Mouse (Mus musculus): ENCODE measurements around the gene Gm27027. TPM values are rescaled to one million over a fixed set of nuclear protein-coding genes. Genes with fewer than 3 reads are reported as not detected.
A peak's percentile ranks its signal among the peaks of the same experiment; 100 is the strongest.

Gene Gm27027
- polyA plus RNA-seq, 1 experiment from 2014 or later, result not detected

DNA sequence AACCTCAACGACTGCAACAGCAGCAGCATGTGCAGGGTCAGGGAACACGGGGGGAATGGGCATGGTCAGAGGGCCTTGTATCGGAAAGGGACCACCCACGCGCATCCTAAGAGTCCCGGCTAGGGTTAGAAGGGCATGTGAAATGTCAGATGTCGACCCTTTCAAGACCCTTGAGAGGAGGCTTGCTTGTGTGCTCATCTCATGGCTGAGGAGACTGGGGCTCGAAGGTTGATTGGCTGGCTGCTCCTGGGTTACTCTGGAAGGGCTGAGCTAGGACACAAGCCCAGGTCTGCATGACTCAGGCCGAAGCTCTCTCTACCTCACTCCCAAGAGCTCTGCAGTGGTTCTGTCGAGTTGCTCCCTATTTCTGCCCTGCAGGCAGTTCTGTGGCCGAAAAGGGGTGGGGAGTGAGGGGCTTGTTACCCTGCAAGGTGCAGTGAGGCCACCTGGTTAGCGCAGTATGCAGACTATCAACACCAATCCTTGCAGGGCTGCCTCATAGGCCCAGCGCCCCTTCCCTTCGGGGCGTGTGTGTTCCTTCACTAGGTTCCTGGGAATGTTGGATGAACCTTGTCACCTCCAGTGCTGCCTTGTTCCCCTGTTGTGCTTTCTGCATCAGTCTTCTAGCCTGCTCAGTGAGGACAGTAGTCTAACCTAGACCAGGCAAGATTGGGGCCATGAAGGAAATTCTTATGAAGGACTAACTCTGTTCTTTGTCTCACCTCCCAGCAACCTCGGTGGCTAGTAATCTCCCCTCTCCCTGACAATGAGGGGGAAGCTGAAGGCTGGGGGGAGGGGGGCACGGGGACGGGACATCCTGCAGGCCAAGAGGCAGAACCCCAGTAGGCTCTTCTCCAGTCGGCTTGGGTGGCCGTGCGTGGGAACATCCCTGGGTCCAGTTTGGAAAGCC, 20.4 kb downstream of the Gm27027 start:
- Histone ChIP-seq H3K4me3 (peak overlapping the region; percentile 50), H3K9ac (peak overlapping the region; percentile 51), H3K27ac (peak overlapping the region; percentile 32; the same call in 1 of the 2 replicates), H3K36me3 (peaks cover 15% of the 10 kb centered on the region), H3K9me3 (replicated peaks) (no peaks in the 10 kb centered on the region), H3K4me1 (replicated peaks) (peaks cover 17% of the 10 kb centered on the region), H3K27me3 (peaks cover 16% of the 10 kb centered on the region), H3K4me2 (peak overlapping the region; percentile 87)
- WGBS, result 26% methylated on average over 21 of the region's 21 CpGs
- ATAC-seq (replicated peaks; ENCODE audit: insufficient number of reproducible peaks, insufficient read depth, low FRiP score, low read depth), result peak; percentile 5; the same call in 1 of the 2 replicates

- peaks cover 8% of the 10 kb centered on the region; the same call in 1 of the 2 replicates for H3K36me3 ChIP-seq
- H3K27me3 ChIP-seq, result peaks cover 16% of the 10 kb centered on the region
- no peak overlapping the region for H3K27ac ChIP-seq
- no peak overlapping the region for H3K9ac ChIP-seq
- H3K4me1 ChIP-seq (replicated peaks), result peaks cover 17% of the 10 kb centered on the region
- no peak overlapping the region for H3K4me2 ChIP-seq
- WGBS, result 54% methylated on average over 7 of the region's 7 CpGs
- no peak overlapping the region for H3K4me3 ChIP-seq
- no peak for ATAC-seq (replicated peaks; ENCODE audit: insufficient number of reproducible peaks, insufficient read depth, low FRiP score, low read depth)
- no peaks in the 10 kb centered on the region for H3K9me3 ChIP-seq (replicated peaks)
Measured at GRCm38 (mm10) chr2:93975041-93975440, 21.1 kb downstream of the Gm27027 start.

DNA sequence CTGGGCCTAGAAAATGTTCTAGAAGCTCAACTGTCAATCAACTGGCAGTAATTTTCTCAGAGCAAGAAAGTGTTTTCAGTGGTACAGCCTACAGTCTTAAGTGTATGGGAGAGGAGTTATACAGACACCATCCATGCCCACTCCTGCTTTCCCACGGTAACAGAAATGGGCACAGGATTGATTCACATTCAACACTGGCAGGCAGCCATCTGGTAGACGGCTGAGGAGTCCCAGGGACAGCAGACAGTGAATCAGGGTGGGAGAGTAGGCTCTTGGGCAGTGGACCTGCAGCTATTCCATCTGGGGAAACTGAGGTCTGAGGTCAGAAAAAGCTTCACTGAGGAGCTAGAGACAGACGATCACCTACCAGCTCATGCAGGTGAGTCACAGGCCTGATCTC, 24.5 kb downstream of the Gm27027 start:
- Histone ChIP-seq H3K4me1 (replicated peaks) (peaks cover 11% of the 10 kb centered on the region), H3K27me3 (peaks cover 16% of the 10 kb centered on the region), H3K36me3 (no peaks in the 10 kb centered on the region), H3K4me2 (no peak overlapping the region), H3K27ac (no peak overlapping the region), H3K9ac (no peak overlapping the region), H3K4me3 (no peak overlapping the region), H3K9me3 (replicated peaks) (no peaks in the 10 kb centered on the region)
- ATAC-seq (replicated peaks; ENCODE audit: insufficient number of reproducible peaks, insufficient read depth, low FRiP score, low read depth), result no peak
- 63% methylated on average over 3 of the region's 3 CpGs for WGBS

GRCm38 (mm10) chr2:93964494-93965160, 31.5 kb downstream of the Gm27027 start:
- H3K36me3 ChIP-seq, result no peaks in the 10 kb centered on the region
- H3K9ac ChIP-seq, result no peak overlapping the region
- 54% methylated on average over 7 of the region's 7 CpGs for WGBS
- no peaks in the 10 kb centered on the region for H3K4me1 ChIP-seq (replicated peaks)
- H3K9me3 ChIP-seq (replicated peaks), result no peaks in the 10 kb centered on the region
- no peak overlapping the region for H3K4me2 ChIP-seq
- ATAC-seq (replicated peaks; ENCODE audit: insufficient number of reproducible peaks, insufficient read depth, low FRiP score, low read depth), result no peak
- H3K27me3 ChIP-seq, result no peaks in the 10 kb centered on the region; the same call in none of the 2 replicates
- no peak overlapping the region for H3K27ac ChIP-seq
- no peak overlapping the region for H3K4me3 ChIP-seq

GRCm38 (mm10) chr2:93963802-93964201, 32.4 kb downstream of the Gm27027 start:
- peaks cover 4% of the 10 kb centered on the region for H3K27me3 ChIP-seq
- H3K9me3 ChIP-seq (replicated peaks), result no peaks in the 10 kb centered on the region
- no peak for ATAC-seq (replicated peaks; ENCODE audit: insufficient number of reproducible peaks, insufficient read depth, low FRiP score, low read depth)
- H3K4me3 ChIP-seq, result no peak overlapping the region
- H3K4me1 ChIP-seq (replicated peaks), result no peaks in the 10 kb centered on the region
- no peak overlapping the region for H3K9ac ChIP-seq
- WGBS, result 83% methylated on average over 1 of the region's 1 CpGs
- H3K4me2 ChIP-seq, result no peak overlapping the region
- H3K27ac ChIP-seq, result no peak overlapping the region
- H3K36me3 ChIP-seq, result no peaks in the 10 kb centered on the region

- peaks cover 19% of the 10 kb centered on the region for H3K27me3 ChIP-seq
- 53% methylated on average over 8 of the region's 8 CpGs for WGBS
- no peaks in the 10 kb centered on the region for H3K36me3 ChIP-seq
- no peak overlapping the region for H3K4me2 ChIP-seq
- no peak overlapping the region for H3K27ac ChIP-seq
- no peak overlapping the region for H3K4me3 ChIP-seq
- no peak for ATAC-seq (replicated peaks; ENCODE audit: insufficient number of reproducible peaks, insufficient read depth, low FRiP score, low read depth)
- H3K9ac ChIP-seq, result no peak overlapping the region
- H3K4me1 ChIP-seq (replicated peaks), result peaks cover 4% of the 10 kb centered on the region; the same call in 1 of the 2 replicates
- no peaks in the 10 kb centered on the region for H3K9me3 ChIP-seq (replicated peaks)
Measured at GRCm38 (mm10) chr2:93961716-93962115, 34.4 kb downstream of the Gm27027 start.

DNA sequence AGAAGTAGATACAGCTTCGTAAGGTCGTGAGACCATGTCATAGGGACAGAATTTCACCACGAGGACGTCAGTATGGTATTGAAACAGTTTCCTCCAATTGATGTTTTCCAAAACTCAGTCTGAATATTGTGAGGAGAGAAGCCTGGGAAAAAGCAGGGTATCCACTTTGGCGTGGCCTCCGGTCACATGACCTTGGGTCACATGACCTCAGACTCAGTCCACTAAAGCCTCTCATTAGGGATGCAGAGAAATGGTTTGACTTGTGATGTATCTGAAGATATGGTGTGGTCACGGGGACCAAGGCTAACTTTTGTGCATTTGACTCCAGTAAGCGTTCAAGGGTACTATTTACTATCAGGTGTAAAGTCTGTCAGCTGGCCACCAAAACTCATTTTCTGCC, 36.8 kb downstream of the Gm27027 start:
- Histone ChIP-seq H3K36me3 (no peaks in the 10 kb centered on the region), H3K27me3 (peaks cover 30% of the 10 kb centered on the region), H3K9ac (no peak overlapping the region), H3K4me3 (no peak overlapping the region), H3K27ac (no peak overlapping the region), H3K4me2 (no peak overlapping the region), H3K9me3 (replicated peaks) (no peaks in the 10 kb centered on the region), H3K4me1 (replicated peaks) (peaks cover 24% of the 10 kb centered on the region)
- WGBS, result 72% methylated on average over 8 of the region's 8 CpGs
- ATAC-seq (replicated peaks; ENCODE audit: insufficient number of reproducible peaks, insufficient read depth, low FRiP score, low read depth), result no peak

GRCm38 (mm10) chr2:93958216-93958615, 37.9 kb downstream of the Gm27027 start:
- Histone ChIP-seq H3K27me3 (peaks cover 41% of the 10 kb centered on the region), H3K4me3 (no peak overlapping the region), H3K36me3 (no peaks in the 10 kb centered on the region), H3K4me2 (no peak overlapping the region), H3K9me3 (replicated peaks) (no peaks in the 10 kb centered on the region), H3K27ac (no peak overlapping the region), H3K4me1 (replicated peaks) (peaks cover 28% of the 10 kb centered on the region), H3K9ac (no peak overlapping the region)
- ATAC-seq (replicated peaks; ENCODE audit: insufficient number of reproducible peaks, insufficient read depth, low FRiP score, low read depth), result no peak
- WGBS, result 67% methylated on average over 3 of the region's 3 CpGs

GRCm38 (mm10) chr2:93957785-93958175, 38.4 kb downstream of the Gm27027 start:
- Histone ChIP-seq H3K4me3 (no peak overlapping the region), H3K4me2 (no peak overlapping the region; the same call in 1 of the 2 replicates), H3K27me3 (peaks cover 44% of the 10 kb centered on the region), H3K9me3 (replicated peaks) (no peaks in the 10 kb centered on the region), H3K9ac (no peak overlapping the region), H3K27ac (no peak overlapping the region), H3K36me3 (no peaks in the 10 kb centered on the region), H3K4me1 (replicated peaks) (peaks cover 28% of the 10 kb centered on the region)
- WGBS, result 62% methylated on average over 8 of the region's 8 CpGs
- ATAC-seq (replicated peaks; ENCODE audit: insufficient number of reproducible peaks, insufficient read depth, low FRiP score, low read depth), result no peak

DNA sequence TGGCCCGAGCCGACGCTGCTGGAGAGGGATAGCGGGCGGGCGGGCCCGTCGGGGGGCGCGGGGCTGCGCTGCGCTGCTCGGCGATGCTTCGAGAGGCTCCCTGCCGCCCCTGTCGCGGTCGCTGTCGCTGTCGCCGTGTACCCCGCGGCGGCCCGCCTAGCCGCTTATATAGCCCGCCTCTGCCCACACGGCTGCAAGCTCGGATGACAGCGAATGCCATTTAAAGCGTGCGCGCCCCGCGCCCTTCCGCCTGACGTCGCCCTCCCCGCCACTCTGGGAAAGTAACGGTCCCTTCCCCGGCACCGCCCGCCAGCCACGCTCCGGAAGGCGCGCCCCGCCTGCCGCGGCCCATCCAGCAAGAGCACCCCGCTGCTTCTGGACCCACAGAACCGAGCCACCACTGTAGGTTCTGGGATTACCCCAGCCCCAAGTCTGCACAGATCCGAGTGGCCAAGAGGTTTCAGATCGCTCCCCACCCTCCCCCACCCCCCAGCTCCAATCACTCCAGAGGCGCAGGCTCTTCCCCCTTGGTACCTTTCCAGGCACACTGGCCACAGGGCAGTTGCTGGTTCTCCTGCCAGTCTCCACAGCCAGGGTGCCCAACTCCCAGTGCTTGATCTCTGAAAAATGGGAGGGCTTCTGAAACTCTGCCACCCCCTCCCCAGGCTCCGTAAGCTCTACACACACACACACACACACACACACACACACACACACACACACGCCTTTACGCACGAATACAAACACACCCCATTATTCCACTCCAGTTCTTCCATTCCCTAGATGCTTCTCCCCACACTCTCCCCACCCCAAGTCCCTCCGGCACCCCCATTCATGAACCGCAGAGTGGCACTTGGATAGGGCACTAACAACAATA, 39.0 kb downstream of the Gm27027 start, which contains the start of gene Gm13889:
Gene Gm13889 (minus strand): TSS at position 294 of the 877 bp plus-strand sequence.
- Histone ChIP-seq H3K4me3 (peak within 1 kb of the TSS; percentile 76), H3K27ac (peak within 1 kb of the TSS; percentile 60), H3K36me3 (no peaks in the 10 kb centered on the region), H3K4me2 (peak within 1 kb of the TSS; percentile 99), H3K4me1 (replicated peaks) (peaks cover 28% of the 10 kb centered on the region), H3K9ac (peak within 1 kb of the TSS; percentile 71), H3K27me3 (peaks cover 46% of the 10 kb centered on the region), H3K9me3 (replicated peaks) (no peaks in the 10 kb centered on the region)
- WGBS, result 8% methylated on average over 52 of the region's 62 CpGs
- peak; percentile 72 for ATAC-seq (replicated peaks; ENCODE audit: insufficient number of reproducible peaks, insufficient read depth, low FRiP score, low read depth)

All from heart, embryonic 15.5 days (tissue).